Mouse (Mus musculus): Measurements from ENCODE around the gene Lingo3. TPM values are rescaled to one million over a fixed set of nuclear protein-coding genes. Genes with fewer than 3 reads are reported as not detected.

Gene Lingo3
- 1 to 10 TPM in 1 of 2 experiments, under 1 TPM in 1; 0.99 to 1.5 TPM for total RNA-seq (2021)
- long read RNA-seq, experiment 1: 0 reads
- long read RNA-seq, experiment 2, partial matches to known transcripts: 0 of 2 reads
- long read RNA-seq, experiment 2, other reads (novel, unspliced or antisense): 1 of 2 reads

DNA sequence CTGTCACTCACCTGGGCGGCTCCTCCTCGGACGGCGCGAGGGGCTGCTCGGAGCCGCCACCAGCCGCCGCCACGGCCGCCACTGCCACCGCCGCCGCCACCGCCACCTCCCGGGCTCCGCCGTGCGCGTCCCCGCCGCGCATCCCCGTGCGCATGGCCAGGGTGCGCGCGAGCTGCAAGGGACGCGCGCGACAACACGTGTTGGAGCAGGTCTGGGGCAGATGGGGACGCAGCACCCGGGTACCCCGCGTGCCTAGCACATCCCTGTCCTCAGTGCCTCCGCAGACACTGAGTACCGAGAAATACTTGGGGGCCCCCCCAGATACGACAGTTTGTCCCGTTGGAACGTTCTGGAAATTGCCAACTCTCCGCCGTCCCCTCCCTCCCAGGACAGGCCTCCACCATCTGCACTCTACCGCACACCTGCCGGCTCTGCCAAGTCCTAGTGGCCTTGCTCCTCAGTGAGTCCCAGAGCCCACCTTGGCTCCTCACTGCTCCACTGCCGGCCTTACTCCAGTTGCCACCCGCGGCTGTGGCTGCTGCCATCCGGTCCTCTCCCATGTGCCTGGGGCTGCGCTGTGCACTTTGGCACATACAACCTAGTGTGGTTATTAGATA, at the start of gene Lingo3:
Gene Lingo3, minus strand, starts transcription at position 109 of the 617 bp plus-strand sequence.
- DNase-seq: peak; percentile 57

DNA sequence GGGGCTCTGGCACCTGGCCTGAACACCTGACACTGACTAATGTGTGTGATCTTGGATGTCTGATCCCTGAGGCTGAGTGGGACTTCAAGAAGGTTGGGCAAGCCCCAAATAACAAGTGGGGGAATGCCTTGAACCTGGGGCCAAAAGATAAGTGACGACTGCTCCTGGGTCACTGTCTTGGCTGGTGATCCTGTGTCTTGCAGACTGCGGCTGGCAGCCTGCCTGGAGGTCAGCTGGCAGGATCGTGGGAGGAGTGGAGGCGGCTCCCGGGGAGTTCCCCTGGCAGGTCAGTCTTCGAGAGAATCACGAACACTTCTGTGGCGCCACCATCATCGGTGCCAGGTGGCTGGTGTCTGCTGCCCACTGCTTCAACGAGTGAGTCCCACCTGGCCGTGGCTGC, 43.3 kb upstream of the Lingo3 start:
- DNase-seq: peak; percentile 90

DNA sequence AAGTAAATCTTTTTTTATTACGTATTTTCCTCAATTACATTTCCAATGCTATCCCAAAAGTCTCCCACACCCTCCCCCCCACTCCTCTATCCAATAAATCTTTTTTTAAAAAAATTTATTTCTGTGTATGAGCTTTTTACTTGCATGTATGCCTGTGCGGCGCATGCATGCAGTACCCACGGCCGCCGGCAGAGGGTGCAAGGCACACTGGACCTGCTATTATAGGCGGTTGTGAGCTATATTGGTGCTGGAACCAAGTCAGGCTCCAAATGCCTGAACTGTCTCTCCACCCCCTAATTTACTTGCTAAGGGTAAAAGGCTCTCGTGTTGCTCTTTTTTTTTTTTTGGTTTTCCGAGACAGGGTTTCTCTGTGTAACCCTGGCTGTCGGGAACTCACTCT, 37.5 kb upstream of the Lingo3 start:
- DNase-seq: peak; percentile 87

DNA sequence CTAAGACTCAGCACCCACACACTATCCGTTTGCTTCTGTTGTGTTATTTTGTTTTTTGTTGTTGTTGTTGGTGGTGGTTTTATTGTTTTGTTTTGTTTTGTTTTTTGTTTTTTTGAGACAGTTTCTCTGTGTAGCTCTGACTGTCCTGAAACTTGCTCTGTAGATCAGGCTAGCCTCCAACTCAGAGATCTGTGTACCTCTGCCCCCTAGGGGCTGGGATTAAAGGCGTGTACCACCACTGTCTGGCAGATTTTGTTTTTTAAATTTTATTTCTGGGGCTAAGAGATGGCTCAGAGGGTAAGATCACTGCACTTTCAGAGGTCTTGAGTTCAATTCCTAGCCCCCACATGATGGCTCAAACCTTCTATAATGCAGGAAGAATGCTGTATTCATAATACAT, 37.1 kb upstream of the Lingo3 start:
- no peak for DNase-seq

DNA sequence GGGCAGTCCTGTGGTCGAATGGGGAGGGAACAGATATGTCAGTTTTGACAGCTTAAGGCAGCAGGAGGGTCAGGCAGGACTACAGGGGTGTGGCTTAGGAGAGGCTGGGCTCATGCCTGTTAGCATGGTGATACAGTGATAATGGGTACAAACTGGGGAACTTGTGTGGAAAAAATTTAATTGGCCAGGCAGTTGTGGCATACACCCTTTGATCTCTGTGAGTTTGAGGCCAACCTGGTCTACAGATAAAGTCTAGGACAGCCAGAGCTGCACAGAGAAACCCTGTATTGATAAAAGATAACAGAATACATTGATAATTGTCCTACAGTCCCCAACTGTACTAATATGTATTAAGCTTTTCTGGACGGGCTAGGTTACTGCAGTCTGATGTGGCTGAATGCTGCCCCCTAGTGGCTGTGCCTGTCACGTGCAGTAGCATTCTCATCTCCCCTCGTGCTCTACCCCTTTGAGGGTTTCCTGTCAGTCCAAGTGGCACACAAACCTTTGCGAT, 36.3 kb upstream of the Lingo3 start:
- DNase-seq: peak; percentile 86

DNA sequence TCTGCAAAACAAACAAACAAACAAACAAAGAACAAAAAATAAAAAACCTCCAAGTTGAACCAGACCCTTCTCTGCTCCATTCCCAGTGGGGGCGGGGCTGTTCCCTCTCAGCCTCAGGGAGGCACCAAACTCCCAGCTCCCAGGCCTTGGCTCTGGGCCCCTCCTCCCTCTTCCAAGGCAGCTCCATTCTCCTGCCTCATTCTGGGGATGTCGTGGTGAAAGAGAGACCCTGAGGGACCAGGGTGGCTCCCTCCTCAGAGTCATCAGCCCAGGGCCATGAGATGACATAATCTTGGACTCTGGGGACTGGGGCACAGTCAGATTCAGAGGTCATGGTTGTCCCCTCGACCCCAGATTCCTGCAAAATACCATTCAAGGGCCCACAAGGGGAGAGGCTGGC, 32.8 kb upstream of the Lingo3 start:
- DNase-seq: peak; percentile 45

DNA sequence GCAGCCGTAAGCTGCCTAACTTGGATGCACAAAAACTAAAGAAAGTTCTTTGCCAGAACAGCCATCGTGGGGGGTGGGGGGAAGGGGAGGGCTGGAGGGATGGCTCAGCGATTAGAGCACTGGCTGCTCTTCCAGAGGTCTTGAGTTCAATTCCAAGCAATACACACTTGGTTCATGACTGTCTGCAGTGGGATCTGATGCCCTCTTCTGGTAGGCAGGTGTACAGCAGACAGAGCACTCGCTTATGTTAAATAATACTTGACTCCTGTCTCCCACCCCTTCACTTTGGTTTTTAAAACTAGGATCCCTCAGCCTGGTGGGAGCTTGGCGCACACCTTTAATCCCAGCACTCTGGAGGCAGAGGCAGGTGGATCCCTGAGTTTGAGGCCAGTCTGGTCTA, 32.2 kb upstream of the Lingo3 start:
- DNase-seq: peak; percentile 71

DNA sequence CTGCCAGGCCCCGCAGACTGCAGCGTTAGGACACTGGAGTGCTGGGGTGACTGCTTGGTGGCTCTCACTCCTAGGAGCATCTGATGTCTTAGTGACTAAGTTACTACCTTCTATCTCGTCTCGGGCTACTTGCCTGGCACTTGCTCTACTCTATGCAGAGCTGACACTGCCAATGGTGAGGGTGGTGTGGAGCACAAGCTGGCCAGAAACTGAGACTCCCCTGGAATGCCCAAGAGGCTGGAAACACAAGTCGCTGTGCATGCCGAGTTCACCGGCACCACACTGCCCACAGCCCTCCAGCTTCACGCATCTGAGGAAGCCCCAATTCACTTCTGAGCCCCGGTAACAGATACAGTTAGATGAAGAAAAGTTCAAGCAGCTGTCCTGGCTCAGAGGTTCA, 30.2 kb upstream of the Lingo3 start:
- DNase-seq: no peak

DNA sequence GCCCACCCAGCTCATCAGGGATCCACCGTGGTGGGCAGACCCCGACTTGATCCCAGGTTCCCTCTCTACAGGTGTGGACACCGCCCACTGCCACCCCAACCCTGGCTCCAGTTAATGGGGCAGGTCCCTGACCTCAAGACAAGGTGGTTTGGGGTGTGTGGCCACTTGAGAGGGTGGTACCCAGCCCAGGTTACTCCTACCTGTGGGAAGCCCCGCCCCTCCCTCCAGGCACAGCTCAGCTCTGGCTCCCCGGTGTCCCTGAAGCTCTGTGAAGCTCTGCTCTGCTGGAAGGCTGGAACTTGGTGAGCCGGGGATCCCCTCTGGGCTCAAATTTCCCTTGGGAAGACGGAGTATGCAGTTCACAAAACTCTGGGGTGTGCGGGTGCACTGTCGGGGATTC, 27.7 kb upstream of the Lingo3 start, which contains the start of gene Tmprss9:
Gene Tmprss9, plus strand, starts transcription at position 268 of the 400 bp plus-strand sequence.
- no peak for DNase-seq

DNA sequence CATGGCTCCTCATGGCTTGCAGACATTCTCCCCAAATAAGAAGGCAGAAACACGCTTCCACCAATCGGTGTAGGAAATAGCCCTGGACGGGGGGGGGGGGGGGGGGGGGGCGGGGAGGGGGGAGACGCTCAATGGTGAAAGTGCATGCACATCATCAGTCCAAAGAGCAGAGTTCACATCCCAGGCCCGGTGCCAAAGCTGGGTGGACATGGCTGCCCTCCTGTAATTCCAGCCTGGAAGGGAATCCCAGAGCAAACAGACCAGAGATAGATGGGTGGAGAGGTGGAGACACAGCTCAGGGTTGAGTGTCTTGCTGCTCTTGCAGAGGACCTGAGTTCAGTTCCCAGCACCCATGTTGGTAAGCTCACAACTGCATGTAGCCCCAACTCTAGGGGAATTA, 27.2 kb upstream of the Lingo3 start:
- no peak for DNase-seq

DNA sequence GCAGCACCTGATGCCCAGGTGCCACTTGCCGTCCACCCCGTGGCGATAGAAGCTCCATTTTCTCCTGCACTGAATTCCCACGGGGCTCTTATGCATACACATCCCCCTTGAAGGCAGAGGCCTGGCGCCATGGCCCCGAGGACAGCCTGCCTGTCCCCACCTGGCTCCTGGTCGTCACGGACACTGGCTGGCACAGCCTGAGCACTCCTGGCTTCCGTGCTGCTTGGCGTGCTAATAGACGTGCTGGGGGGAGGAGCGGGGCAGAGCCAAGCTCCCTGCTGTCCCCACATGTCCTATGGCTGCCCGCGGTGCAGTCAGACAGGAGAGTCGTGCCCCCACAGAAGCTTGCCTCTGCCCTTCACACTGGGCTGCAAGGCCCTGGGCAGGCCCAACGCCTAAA, 20.6 kb upstream of the Lingo3 start:
- DNase-seq: no peak

DNA sequence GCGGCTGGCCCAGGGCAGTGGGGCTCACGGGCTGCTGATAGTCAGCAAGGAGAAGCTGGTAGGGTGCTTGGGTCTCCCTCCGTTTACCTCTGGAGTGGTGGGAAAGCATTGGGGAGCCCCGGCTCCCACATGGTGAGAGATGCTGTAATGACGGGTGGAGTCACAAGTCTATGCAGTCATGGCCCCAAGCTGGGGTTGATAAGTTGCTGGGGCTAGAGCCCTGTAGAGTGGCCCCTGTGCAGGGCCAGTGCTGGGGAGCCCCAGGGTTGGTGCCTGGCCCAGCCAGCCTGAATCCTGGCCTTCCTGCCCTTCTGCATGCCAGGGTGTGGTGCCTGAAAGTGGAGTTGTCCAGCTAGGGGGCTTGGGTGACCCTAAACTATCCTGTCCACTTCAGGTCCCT, 18.5 kb upstream of the Lingo3 start:
- DNase-seq: no peak

DNA sequence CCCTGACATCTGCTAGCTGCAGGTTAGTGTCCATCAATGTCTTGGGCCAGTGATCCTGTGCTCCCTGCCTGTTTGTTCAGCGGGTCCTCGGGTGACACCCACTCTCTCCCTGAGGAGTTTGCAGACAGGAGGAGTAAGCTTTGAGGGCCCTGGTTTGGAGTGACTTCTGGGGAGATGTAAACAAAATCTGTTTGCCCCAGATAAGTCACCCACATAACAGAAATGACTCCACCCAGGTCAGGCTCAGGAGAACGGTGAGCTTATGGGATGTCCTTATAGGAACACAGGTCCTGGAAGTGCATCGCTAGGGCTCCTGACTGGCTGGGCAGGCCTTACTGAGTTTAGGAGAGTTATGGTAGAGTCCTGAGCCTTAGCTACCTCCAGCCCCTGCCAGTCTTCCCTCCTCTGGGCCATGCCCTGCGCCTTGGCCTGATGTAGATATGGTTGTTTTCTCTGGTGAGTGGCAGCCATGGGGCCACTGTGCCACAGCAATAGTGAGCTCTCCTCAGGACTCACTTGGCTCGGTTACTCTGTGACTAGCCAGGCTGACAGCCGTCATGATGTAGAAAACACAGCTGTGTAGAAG, 14.6 kb upstream of the Lingo3 start:
- no peak for DNase-seq

DNA sequence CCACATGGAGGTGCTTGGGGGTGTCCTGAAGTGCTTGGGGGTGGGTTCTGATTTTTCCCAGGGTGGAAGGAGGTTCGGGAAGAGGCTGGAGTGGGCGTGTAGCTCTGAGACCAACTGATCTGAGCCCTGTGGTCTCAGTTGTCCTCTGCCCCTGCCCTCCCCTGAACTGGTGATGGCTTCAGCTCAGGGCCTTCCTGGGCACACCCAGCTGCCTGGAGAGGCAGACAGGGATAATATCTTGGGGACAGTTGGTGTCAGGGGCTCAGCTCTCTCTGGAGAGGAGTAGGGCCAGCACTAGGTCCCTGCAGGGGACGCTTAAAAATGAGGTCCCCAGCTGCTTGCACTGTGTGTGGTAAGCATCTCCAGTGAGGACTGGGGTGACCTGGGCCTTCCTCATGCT, 14.0 kb upstream of the Lingo3 start:
- no peak for DNase-seq

DNA sequence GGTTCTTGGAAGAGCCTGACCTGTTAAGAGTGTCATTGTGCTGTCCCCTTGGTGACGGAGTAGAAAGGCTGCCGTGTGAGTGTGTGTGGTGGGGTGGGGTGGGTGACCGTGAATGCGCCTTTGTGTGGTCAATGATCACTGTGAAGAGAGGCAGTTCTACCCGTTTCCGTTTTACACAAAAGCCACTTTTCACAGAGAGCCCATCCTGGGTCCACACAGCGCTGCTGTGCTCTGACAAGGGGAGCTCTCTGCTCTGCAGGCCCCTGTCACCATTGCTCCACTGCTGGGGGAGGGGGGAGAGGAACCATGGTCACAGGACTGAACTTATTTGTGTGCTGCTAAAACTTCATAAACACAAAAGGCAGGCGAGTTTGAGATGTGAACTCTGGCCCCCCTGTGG, 13.5 kb upstream of the Lingo3 start:
- no peak for DNase-seq

DNA sequence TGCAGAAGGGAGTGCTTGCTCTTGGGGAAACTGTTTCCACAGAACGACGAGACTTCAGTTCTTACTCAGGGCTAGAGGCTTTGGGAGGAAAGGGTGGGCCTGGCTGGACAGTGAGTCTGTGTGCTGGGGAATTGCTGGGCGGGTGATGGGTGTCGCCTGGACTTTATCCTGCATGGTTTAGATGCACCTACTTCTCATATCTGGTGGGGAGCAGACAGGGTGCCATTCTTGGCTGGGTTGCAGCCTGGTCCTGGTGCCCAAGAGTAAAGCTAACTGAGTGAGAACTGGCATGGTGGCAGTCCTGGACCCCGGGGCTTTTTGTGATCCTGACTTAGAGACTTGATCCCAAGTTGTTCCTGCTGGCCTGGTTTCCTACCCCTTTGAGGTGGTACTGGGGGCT, 13.1 kb upstream of the Lingo3 start:
- DNase-seq: no peak

DNA sequence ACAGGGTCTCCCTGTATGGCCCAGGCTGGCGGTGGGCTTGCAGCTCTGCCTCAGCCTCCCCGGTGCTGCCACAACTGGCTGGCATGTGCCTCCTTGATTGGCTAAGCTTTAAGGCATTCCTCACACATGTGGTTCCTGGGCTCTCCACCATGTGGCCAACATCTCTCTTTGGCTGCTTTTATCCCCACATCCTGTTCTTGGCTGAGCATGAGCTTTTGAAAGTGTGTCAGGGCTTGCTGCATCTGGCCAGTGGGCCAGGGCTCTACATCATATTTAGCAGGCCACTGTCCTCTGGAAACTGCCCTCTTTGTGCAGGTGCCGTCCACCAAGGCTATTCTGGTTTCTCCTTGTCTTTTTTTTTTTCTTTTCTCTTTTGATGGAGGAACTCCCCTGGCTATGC, 12.4 kb upstream of the Lingo3 start:
- no peak for DNase-seq

DNA sequence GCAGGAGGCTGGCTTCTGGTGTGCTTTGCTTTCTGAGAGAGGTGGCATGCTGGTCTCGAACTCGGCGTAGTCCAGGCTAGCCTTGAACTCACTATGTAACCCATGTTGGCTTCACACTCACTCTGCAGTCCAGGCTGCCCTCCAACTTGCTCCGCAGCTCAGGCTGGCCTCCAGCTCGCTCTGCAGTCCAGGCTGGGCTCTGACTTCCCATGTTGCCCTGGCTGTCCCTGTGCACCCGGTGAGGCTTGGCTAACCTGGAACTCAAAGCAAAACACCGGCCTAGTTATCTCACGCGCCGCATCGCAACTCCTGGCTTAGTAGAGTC, 11.9 kb upstream of the Lingo3 start:
- no peak for DNase-seq

DNA sequence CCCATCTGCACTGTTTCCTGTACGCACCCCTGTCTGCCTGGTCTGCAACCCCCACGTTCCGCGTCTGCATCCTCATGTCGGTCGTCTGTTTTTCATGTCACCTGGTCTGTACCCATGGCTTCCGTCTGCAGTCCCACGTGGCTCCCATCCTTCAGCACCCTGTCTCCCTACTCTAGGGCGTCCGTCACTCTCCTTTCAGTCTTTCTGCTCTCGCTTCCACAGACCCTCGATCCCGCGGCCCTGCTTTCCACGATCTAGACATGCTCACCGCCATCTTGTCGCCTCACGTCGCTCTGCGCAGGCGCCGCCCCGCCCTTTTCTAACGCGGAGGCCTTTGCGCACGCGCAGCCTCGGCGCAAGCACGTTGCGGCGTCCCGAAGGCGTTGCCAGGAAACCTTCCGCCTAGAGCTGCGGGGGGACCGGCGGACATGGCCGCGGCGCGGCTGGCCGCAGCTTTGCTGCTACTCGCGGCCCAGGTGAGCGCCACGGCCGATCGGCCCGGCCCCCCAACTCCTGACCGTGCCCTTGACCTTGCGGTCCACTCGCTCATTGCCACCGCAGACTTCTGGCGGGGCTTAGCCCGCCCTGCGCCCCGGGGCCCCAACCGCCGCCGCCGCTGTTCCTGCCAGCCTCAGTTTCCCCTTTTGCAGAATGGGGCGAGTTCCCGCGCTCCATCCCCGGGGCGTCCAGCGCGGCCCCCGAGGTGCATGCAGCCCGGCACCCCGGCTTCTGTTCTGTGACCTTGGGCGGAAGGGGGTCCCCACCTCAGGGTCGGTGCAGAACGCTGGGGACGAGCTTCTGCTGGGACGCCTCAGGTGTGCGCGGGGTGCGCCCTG, 11.3 kb upstream of the Lingo3 start, which contains the start of the genes Lsm7 and Sppl2b:
Gene Lsm7, minus strand, starts transcription at position 297 of the 836 bp plus-strand sequence.
Gene Sppl2b, plus strand, starts transcription at position 363 of the 836 bp plus-strand sequence.
- peak; percentile 99 for DNase-seq

DNA sequence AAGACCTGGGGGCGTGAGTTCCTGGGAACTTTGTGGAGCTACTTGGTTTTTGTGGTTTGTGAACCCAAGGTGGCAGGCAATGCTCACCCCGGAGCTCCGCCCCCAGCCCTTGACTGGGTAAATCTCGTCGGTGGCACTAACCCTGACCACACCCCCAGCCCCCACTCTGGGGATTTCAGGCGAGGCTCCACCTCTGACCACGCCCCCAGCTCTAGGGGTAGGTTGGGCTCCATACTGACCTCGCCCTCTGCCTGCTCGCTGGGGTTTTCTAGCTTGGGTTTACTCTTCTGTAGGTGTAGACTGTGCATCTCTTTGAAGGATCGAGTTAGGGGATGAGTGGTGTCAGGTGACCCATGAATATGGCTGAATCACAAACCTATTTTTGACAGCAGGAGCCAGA, 4.7 kb upstream of the Lingo3 start:
- peak; percentile 67 for DNase-seq

DNA sequence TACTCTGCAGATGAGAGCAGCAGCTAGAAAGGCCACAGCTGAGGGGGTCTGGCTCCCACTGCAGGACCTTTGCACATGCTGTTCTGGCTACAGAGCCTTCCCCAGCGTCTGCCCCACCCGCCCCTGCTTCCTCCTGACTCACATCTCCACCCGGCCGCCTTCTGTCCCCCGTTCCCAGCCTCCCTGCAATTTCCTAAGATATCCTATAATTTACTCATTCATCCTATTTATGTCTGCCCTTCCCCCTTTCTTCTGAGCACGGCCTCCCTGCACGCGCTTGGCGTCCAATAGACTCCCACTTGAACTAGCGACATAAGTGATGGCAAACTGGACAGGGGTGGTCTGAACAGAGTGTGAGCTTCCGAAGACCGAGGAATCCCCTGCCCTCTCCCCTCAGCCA, 1.9 kb upstream of the Lingo3 start:
- DNase-seq: no peak

DNA sequence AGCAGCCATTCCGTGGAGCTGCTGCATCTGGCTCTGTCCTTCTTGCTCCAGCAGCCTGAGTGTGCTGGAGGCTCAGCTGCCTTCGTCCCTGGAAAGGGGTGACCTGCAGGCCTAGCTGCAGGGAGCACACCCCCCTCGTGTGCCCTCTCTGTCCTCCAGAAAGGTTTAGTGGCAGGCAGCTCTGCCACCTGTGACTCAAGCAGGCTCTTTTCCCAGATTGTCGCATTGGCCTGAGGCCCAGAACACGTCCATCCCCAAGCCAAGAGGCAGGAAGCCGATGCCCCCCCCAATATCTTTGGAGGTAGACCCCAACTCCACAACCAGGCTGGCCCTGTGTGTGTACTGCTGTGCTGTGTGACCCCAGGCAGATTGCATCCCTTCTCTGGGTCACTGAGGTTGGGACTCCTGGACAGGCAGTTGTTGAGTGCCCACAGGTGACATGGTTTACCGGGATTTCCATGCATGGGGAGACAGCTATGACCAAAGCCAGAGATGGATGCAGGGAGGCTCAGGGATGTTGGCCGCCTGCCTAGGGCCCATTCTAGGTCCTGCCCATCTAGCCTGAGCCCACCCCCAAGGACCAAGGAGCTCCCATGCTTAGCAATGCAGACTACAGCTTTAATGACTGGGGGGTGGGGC, 1.3 kb upstream of the Lingo3 start:
- DNase-seq: no peak
